Mouse (Mus musculus) liver, embryonic 15.5 days (tissue): ENCODE measurements at regions not wholly inside any gene's neighbourhood (a gene's known extent, or its start where the extent isn't known, plus 50 kb on each side); places are given as distances from the start of the nearest gene placed in this dataset.
A peak's percentile ranks its signal among the peaks of the same experiment; 100 is the strongest.

Source experiments
- ATAC-seq: fragments of 200-750 bp; cut with Nextera tagmentation; 2 replicates; pipeline ENCODE4 v1.8.0; 2017; ENCODE audit warnings: moderate number of reproducible peaks, mild to moderate bottlenecking, moderate library complexity; ENCODE audit not compliant: insufficient read depth
- H3K27ac ChIP-seq: fragments of 300-500 bp; sonication (generic); replicated peaks from 2 replicates; pipeline ENCODE4 v1.5.1; 2015; ENCODE audit warnings: mild to moderate bottlenecking, inconsistent platforms
- H3K27me3 ChIP-seq: fragments of 300-500 bp; sonication (generic); 2 replicates; pipeline ENCODE4 v1.6.1; 2015; ENCODE audit warnings: mild to moderate bottlenecking, inconsistent platforms
- H3K36me3 ChIP-seq: fragments of 300-500 bp; sonication (generic); replicated peaks from 2 replicates; pipeline ENCODE4 v1.6.1; 2015; ENCODE audit warnings: moderate library complexity, mild to moderate bottlenecking, inconsistent platforms
- H3K4me1 ChIP-seq: fragments of 300-500 bp; sonication (generic); replicated peaks from 2 replicates; pipeline ENCODE4 v1.6.1; 2015; ENCODE audit warnings: inconsistent platforms
- H3K4me2 ChIP-seq: fragments of 300-500 bp; sonication (generic); 2 replicates; pipeline ENCODE4 v1.6.1; 2015; ENCODE audit warnings: moderate library complexity, mild to moderate bottlenecking, inconsistent platforms
- H3K4me3 ChIP-seq: fragments of 300-500 bp; sonication (generic); replicated peaks from 2 replicates; pipeline ENCODE4 v1.5.1; 2015; ENCODE audit warnings: mild to moderate bottlenecking, inconsistent platforms
- H3K9ac ChIP-seq: fragments of 300-500 bp; sonication (generic); 2 replicates; pipeline ENCODE4 v1.6.1; 2015; ENCODE audit warnings: moderate library complexity, mild to moderate bottlenecking, inconsistent platforms
- H3K9me3 ChIP-seq: fragments of 300-500 bp; sonication (generic); replicated peaks from 2 replicates; pipeline ENCODE4 v1.6.1; 2016; ENCODE audit warnings: inconsistent platforms
- WGBS: fragments of 180-500 bp; shearing (Covaris S2); methylation state at CpG from one replicate; pipeline ENCODE4 v1.1.7; 2015; ENCODE audit warnings: mixed read lengths; ENCODE audit not compliant: insufficient replicate concordance; 5-methylcytosine and 5-hydroxymethylcytosine counted together

GRCm38 (mm10) chr3:159689743-159690142, 90.8 kb downstream of the Rpe65 start:
- Histone ChIP-seq H3K4me3 (no peak overlapping the region), H3K27ac (no peak overlapping the region), H3K36me3 (no peaks in the 10 kb centered on the region), H3K4me1 (no peaks in the 10 kb centered on the region), H3K27me3 (no peaks in the 10 kb centered on the region), H3K9me3 (no peaks in the 10 kb centered on the region), H3K4me2 (no peak overlapping the region), H3K9ac (no peak overlapping the region)
- ATAC-seq: no peak

GRCm38 (mm10) chr3:159724340-159725119, 114.9 kb upstream of the Wls start:
- H3K36me3 ChIP-seq: no peaks in the 10 kb centered on the region
- H3K9me3 ChIP-seq: no peaks in the 10 kb centered on the region
- 20% methylated on average over 2 of the region's 2 CpGs for WGBS
- ATAC-seq: no peak
- no peak overlapping the region for H3K27ac ChIP-seq
- no peak overlapping the region for H3K4me3 ChIP-seq
- no peaks in the 10 kb centered on the region for H3K27me3 ChIP-seq
- H3K9ac ChIP-seq: no peak overlapping the region
- no peak overlapping the region for H3K4me2 ChIP-seq
- H3K4me1 ChIP-seq: no peaks in the 10 kb centered on the region

GRCm38 (mm10) chr3:159732201-159732600, 107.3 kb upstream of the Wls start:
- ATAC-seq: no peak
- no peaks in the 10 kb centered on the region for H3K27me3 ChIP-seq
- H3K4me1 ChIP-seq: no peaks in the 10 kb centered on the region
- H3K4me3 ChIP-seq: no peak overlapping the region
- WGBS: 52% methylated on average over 1 of the region's 1 CpGs
- H3K4me2 ChIP-seq: no peak overlapping the region
- no peaks in the 10 kb centered on the region for H3K36me3 ChIP-seq
- H3K27ac ChIP-seq: no peak overlapping the region
- H3K9ac ChIP-seq: no peak overlapping the region
- H3K9me3 ChIP-seq: no peaks in the 10 kb centered on the region

GRCm38 (mm10) chr3:159733141-159733540, 106.3 kb upstream of the Wls start:
- Histone ChIP-seq H3K4me2 (no peak overlapping the region), H3K9ac (no peak overlapping the region), H3K27ac (no peak overlapping the region), H3K36me3 (no peaks in the 10 kb centered on the region), H3K4me3 (no peak overlapping the region), H3K27me3 (no peaks in the 10 kb centered on the region), H3K9me3 (no peaks in the 10 kb centered on the region), H3K4me1 (no peaks in the 10 kb centered on the region)
- no peak for ATAC-seq

GRCm38 (mm10) chr3:159734547-159734946, 104.9 kb upstream of the Wls start:
- H3K9ac ChIP-seq: no peak overlapping the region
- no peaks in the 10 kb centered on the region for H3K36me3 ChIP-seq
- no peak for ATAC-seq
- no peak overlapping the region for H3K27ac ChIP-seq
- H3K27me3 ChIP-seq: no peaks in the 10 kb centered on the region
- no peaks in the 10 kb centered on the region for H3K4me1 ChIP-seq
- no peak overlapping the region for H3K4me3 ChIP-seq
- WGBS: 86% methylated on average over 1 of the region's 1 CpGs
- H3K9me3 ChIP-seq: no peaks in the 10 kb centered on the region
- no peak overlapping the region for H3K4me2 ChIP-seq

- no peak overlapping the region for H3K4me2 ChIP-seq
- H3K9me3 ChIP-seq: no peaks in the 10 kb centered on the region
- no peaks in the 10 kb centered on the region for H3K36me3 ChIP-seq
- no peak overlapping the region for H3K4me3 ChIP-seq
- H3K9ac ChIP-seq: no peak overlapping the region
- no peaks in the 10 kb centered on the region for H3K27me3 ChIP-seq
- ATAC-seq: peak; percentile 71
- H3K27ac ChIP-seq: no peak overlapping the region
- no peaks in the 10 kb centered on the region for H3K4me1 ChIP-seq
- WGBS: 12% methylated on average over 1 of the region's 1 CpGs
Observed at GRCm38 (mm10) chr3:159736070-159736469, 103.4 kb upstream of the Wls start.

GRCm38 (mm10) chr3:159740600-159741279, 98.7 kb upstream of the Wls start:
- Histone ChIP-seq H3K27ac (no peak overlapping the region), H3K27me3 (no peaks in the 10 kb centered on the region), H3K4me1 (no peaks in the 10 kb centered on the region), H3K4me2 (no peak overlapping the region), H3K9me3 (no peaks in the 10 kb centered on the region), H3K36me3 (no peaks in the 10 kb centered on the region), H3K9ac (no peak overlapping the region), H3K4me3 (no peak overlapping the region)
- WGBS: 31% methylated on average over 5 of the region's 5 CpGs
- no peak for ATAC-seq

- Histone ChIP-seq H3K9me3 (no peaks in the 10 kb centered on the region), H3K27ac (no peak overlapping the region), H3K36me3 (no peaks in the 10 kb centered on the region), H3K4me2 (no peak overlapping the region), H3K9ac (no peak overlapping the region), H3K27me3 (no peaks in the 10 kb centered on the region), H3K4me1 (no peaks in the 10 kb centered on the region), H3K4me3 (no peak overlapping the region)
- ATAC-seq: no peak
Observed at GRCm38 (mm10) chr3:159741816-159742215, 97.7 kb upstream of the Wls start.

- Histone ChIP-seq H3K4me2 (no peak overlapping the region), H3K27ac (no peak overlapping the region), H3K27me3 (no peaks in the 10 kb centered on the region), H3K36me3 (no peaks in the 10 kb centered on the region), H3K4me1 (no peaks in the 10 kb centered on the region), H3K4me3 (no peak overlapping the region), H3K9me3 (no peaks in the 10 kb centered on the region), H3K9ac (no peak overlapping the region)
- 33% methylated on average over 1 of the region's 1 CpGs for WGBS
- no peak for ATAC-seq
Observed at GRCm38 (mm10) chr3:159759740-159760139, 79.7 kb upstream of the Wls start.

- ATAC-seq: no peak
- Histone ChIP-seq H3K4me3 (no peak overlapping the region), H3K27ac (no peak overlapping the region), H3K4me1 (no peaks in the 10 kb centered on the region), H3K9me3 (no peaks in the 10 kb centered on the region), H3K4me2 (no peak overlapping the region), H3K36me3 (no peaks in the 10 kb centered on the region), H3K9ac (no peak overlapping the region), H3K27me3 (no peaks in the 10 kb centered on the region)
- 67% methylated on average over 2 of the region's 2 CpGs for WGBS
Observed at GRCm38 (mm10) chr3:159760293-159760692, 79.2 kb upstream of the Wls start.

- ATAC-seq: no peak
- no peaks in the 10 kb centered on the region for H3K36me3 ChIP-seq
- no peaks in the 10 kb centered on the region for H3K27me3 ChIP-seq
- H3K4me2 ChIP-seq: no peak overlapping the region
- H3K27ac ChIP-seq: no peak overlapping the region
- no peak overlapping the region for H3K4me3 ChIP-seq
- 62% methylated on average over 2 of the region's 2 CpGs for WGBS
- no peak overlapping the region for H3K9ac ChIP-seq
- H3K9me3 ChIP-seq: no peaks in the 10 kb centered on the region
- H3K4me1 ChIP-seq: no peaks in the 10 kb centered on the region
Observed at GRCm38 (mm10) chr3:159760949-159761348, 78.5 kb upstream of the Wls start.
